Mouse (Mus musculus): ENCODE results near the gene Frmd6. TPM values are rescaled to one million over a fixed set of nuclear protein-coding genes. Genes with fewer than 3 reads are reported as not detected.

Gene Frmd6
- 10 to 100 TPM; 15.4 to 16.8 TPM for total RNA-seq (2021)

DNA sequence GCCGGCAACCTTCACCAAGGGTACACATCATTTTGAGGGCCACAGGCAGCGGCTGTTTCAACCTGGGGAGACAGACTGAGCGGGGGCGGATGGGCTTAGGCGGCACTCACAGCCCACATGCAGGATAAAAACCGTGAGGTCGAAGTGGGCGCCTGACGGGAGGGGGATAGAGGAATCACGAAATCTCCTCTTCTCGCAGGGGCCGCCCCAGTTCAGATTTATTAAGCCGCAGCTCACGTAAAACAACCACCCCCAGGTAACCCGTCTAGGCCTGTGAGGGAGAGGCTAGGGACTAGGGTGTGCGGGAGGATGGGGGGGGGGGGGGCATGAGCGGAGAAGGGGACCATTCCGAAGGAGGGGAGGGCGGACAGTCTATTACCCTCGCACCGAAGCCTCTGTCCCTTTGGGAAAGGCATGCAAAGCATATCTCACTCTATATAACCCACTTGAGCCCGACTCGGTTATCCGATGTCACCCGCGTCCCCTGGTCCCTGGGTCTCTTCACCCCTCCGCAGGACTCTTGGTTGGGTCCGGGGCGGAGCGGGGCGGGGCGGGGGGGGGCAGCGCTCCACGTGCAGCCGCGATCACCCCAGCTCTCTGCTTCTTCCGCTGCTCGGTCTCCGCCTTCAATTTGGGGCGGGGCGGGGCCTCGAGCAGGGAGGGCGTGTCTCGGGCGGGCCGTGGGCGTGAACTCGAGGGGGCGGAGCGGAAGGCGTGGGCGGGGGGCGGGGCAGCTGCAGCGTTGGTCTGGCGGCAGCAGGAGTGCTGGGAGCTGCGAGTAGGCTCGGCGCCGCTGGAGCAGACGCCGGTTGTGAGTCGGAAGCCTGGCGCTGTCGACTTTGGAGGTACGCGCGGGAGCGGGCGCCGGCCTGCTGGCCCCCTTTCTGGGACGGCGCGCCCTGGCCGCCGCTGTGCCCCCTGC, at the start of gene Frmd6:
Gene Frmd6, plus strand, starts transcription at position 786 of the 922 bp plus-strand sequence.
- DNase-seq (ENCODE audit: extremely low spot score in 1 of 2, low spot score in 1 of 2): peak; percentile 79 to 86

DNA sequence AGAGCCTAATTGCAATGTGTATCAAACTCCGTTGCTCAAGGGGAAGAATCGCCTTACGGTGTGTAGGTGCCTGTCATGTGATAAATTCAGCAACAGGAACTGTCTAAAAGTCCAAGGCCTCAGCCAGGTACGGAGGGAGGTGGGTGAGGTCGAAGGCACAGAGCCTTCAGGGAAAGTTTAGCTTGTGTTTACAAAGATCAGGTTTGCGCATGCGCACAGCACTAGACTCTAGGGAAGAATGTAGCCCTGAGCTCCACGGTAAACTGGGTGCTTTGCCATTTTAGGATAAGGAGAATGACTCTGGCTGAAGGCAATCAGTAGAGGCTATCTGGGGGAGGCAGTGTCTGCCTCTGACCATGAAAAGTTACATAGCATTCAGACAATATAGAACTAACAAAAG, 49.7 kb upstream of the Frmd6 start:
- no peak for DNase-seq (ENCODE audit: extremely low spot score in 1 of 2, low spot score in 1 of 2)

DNA sequence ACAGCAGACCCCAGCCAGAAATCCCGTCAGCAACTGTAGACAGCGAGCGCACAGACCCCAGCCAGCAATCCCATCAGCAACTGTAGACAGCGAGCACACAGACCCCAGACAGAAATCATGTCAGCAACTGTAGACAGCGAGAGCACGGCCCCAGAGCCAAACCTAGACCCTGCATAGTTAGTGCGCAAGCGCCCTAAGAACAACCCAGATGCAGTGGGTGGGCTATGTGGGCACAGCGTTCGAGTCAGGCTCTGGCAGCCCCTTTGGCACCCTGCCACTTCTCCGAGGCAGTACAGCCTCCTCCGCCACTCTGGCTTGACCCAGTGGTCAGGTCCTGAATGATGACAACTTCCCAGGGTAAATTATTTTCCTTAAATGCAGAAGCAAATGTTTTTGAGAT, 48.6 kb upstream of the Frmd6 start:
- peak in 1 of 2 experiments; percentile 27 for DNase-seq (ENCODE audit: extremely low spot score in 1 of 2, low spot score in 1 of 2)

DNA sequence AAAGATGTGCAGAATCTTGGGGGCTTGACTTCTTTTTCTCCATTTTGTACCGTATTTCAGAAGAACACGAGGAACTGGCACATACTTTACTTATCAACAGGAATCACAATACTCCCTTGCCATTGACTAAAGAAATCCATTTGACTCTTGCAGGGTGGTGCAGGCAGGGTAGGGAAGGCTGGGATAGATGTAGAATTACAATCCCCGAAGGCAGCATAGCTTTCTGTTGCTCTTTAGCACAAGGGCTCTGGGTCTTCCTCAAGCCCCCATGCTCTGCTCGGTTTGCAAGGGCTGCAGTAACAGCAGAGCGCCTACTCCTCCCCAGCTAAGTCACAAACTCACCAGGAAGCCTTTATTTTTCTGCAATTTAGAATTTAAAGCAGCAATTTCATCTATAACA, 47.8 kb upstream of the Frmd6 start:
- no peak for DNase-seq (ENCODE audit: extremely low spot score in 1 of 2, low spot score in 1 of 2)

DNA sequence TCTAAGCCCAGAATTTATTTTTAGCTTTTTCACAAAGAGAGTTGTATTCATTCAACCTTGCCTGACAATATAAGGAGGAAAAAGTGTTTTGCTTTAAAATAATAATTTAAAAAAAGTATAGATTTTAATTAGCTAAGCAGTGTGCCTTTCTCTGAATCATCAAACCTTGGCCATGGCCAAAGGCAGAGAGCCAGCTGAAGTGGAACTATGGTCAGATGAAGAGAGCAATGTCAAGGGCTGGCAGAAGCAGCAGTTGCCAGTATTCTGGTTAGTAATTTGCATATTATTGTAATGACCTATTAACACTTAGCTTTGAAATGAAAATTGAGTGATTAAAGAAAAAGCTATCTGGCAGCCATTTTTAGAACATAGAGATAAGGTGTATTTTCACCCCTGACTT, 47.4 kb upstream of the Frmd6 start:
- no peak for DNase-seq (ENCODE audit: extremely low spot score in 1 of 2, low spot score in 1 of 2)

DNA sequence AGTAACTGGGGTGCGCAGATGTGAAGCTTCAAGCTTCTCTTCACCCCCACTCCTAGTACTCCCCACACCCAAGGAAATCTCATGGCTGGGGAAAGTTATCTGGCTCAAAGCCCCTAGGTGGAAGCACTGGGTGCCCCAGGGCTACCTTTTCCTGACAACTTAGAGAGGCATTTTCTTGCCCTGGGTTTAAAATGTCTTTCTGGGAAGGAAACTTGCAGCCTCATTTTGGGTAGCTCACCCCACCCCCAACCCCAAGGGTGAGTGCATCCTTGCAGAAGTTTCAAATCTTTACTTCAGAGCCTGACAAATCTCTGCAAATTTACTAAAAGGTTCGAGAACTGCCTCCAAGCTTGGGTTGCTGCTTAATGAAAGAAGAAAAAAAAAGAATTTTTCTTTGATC, 47.0 kb upstream of the Frmd6 start:
- no peak for DNase-seq (ENCODE audit: extremely low spot score in 1 of 2, low spot score in 1 of 2)

DNA sequence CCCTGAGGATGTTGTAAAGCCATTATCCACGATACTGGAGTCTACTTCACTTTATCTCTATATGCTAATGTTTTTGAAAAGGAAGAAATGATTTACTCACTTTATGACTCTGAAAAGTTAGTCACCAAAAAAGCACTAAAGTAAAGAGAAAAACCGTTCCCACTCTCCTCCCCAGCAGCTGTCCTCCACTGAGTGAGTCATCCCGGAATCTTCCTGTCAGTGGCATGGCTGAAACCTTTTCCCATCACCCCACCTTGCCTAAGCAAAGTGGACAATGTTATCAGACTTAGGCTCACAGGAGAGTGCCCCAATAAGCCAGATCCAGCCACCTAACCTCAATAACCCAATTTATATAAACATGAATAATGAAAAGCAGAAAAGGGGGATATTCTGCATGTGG, 46.6 kb upstream of the Frmd6 start:
- DNase-seq (ENCODE audit: extremely low spot score in 1 of 2, low spot score in 1 of 2): no peak

DNA sequence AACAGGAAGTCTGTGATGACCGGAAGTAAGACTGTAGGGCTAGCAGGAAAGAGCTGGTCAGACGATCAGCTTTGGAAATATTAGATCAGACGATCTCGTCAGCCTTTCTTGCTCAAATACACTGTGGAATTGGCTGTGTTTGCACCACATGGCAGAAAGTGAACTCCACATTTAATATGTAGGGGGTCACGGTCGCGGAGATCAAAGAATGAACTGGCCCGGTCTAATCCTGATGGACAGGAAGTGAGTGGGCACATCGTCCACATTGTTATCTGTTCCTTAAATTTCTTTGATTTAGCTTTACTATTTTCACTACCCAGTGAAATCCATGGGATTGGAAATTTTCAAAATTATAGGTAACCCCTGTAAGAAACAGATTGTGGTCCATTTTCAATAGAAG, 42.3 kb upstream of the Frmd6 start:
- no peak for DNase-seq (ENCODE audit: extremely low spot score in 1 of 2, low spot score in 1 of 2)

DNA sequence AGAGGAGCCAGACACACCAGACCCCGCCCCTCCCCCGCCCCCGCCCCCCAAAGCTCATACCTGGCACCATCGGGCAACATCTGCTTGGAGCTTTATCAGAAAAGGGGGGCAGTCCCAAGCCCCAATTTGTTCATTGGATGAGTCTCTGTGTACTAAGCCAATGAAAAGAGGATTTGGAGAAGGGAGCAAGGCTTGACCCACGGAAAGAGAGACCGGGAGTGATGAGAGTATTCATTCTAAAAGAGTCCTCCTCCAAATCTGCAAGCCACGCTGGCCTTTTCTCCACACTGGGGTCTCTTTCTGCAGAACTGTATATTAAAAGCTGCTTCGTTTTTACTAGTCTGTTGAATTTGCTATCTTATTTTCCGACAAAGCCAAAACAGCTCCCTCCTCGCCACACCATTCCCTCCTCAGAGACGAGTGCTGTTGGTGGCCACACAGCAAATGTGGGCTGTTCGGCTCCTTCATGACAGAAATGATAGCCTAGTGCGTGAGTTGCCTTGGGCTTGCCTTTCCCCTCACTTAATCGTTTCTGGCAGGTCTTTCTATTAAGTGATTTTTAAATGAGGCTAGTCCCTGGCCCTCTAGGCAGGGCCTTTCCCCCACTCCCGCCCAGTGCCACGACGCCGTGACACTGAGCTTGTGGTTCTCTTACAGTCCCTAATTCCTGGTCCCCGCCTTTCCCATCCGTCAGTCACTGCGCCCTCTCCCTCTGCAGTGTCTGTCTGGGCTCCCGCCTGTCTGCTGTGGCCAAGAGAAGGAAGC, 41.7 kb upstream of the Frmd6 start:
- no peak for DNase-seq (ENCODE audit: extremely low spot score in 1 of 2, low spot score in 1 of 2)

DNA sequence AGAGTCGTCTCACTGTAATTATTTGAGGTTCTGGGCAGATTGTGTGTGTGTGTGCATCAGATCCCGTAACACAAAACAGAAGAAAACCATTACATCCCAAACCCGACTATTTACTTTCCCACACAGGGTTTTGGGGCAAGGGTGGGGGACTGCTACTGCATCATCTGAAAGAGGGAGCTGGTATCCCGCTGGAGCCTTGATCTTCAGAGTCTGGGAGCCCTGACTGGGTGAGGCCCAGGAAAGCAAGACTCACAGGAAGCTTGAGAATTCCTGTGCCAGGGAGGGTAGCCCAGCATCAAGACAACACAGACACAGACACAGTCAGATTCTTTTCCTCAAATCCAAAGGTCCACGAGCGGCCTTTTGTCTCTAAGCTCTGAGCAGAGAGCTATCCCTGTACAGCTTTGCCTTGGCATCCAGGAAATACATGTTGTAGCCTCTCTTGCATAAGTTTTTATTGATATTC, 41.0 kb upstream of the Frmd6 start:
- no peak for DNase-seq (ENCODE audit: extremely low spot score in 1 of 2, low spot score in 1 of 2)

DNA sequence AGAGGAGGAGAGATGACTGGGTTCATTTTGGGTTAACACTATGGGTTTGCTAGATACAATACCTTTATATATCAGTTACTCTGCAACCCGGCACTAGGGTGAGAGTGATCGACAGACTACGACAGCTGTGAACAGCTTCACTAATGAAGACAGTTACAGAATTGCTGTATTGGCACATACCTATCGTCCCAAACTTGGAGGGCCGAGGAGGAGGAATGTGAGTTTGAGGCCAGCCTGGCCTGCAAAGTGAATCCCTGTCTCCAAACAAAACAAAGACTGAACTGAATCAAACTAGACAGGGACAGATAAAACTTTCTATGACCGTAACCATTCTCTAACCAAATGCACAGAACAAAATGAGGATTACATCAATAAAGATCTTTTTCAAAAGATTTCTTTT, 36.0 kb upstream of the Frmd6 start:
- DNase-seq (ENCODE audit: extremely low spot score in 1 of 2, low spot score in 1 of 2): no peak

DNA sequence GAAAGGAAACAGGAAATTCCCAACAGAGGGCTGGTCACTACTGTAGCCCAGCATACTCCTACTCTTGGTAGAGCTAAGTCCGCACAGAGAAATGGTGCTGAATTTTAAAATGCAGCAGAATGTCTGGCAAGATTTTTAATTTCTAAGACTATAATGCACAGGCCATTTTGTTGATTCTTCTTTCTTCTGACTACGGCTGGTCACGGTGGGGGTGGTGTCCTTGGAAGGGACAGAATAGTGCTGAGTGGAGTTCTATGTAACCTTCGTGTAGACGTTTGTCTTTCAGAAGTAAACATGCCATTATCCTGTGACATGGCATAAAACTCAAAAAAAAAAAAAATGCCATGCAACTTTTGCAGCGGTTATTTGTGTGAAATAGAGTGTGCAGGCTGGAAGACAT, 32.0 kb upstream of the Frmd6 start:
- DNase-seq (ENCODE audit: extremely low spot score in 1 of 2, low spot score in 1 of 2): no peak

DNA sequence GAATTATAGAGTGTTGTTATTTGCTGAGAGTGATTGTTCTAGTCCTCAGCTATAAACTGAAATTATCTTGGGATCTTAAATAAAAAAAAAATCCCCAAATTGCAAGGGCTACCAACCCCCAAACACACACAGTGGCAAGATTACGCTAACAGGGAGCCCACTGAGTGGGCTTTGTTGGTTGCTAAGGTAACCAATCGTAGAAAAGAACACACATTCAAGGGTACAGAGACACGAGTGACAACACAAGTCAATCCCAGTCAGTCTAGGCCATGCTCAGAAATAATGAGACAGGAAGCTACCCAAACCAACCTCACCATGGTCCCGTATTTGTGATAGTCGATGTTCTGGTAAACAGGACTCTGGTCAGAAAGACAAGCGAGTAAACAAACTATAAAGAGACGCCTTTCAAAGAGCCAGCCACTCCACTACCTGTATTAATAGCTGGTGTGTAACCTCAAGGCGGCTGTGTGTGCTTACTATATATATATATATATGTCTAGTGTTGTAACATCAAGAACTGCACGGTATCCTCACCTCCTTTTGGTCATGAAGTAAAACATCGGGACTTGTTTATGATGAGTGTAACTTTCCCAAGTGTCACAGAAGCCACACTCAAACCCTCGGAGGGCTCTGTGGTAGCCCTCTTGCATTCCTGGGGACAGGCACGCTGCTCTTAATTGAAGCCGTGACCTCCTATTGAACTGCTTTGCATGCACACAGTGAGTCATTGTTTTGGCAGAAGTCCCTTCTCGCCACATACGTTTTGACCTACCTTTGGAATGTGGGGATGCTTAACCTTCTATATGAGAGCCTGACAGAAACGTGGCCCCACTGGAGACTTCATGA, 30.5 kb upstream of the Frmd6 start:
- no peak for DNase-seq (ENCODE audit: extremely low spot score in 1 of 2, low spot score in 1 of 2)

DNA sequence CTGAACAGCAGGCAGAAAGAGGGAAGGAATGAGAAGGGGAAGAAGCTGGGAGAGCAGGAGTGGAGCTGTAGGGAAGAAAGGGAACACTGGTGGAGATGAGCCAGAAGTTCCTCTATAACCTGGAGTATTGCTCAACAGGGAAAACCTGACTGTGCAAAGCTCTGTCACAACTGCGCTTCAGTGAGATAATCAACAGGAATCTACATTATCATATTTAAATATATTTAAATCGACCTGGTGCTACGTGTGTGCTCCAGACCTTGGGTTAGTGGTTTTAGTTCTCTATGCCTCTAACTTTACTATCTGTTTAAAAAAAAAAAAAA, 30.0 kb upstream of the Frmd6 start:
- no peak for DNase-seq (ENCODE audit: extremely low spot score in 1 of 2, low spot score in 1 of 2)

DNA sequence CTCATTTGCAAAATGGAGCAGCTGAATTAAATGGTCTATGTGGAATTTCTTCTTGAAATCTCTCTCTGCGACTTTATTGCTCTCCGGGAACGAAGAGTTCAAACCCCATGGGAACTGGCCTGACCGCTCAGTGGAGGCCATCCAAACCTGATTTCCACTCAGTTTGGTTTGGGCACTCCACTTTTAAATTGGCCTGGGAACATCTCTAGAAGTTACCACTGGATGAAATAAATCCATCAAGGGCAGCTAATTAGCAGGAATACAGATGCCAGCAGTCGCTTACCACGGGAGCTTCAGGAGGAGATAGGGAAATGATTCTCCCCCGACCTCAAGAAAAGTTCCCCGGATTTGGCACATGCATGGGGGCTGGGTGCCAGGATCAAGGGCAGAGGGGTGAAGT, 26.8 kb upstream of the Frmd6 start:
- no peak for DNase-seq (ENCODE audit: extremely low spot score in 1 of 2, low spot score in 1 of 2)

DNA sequence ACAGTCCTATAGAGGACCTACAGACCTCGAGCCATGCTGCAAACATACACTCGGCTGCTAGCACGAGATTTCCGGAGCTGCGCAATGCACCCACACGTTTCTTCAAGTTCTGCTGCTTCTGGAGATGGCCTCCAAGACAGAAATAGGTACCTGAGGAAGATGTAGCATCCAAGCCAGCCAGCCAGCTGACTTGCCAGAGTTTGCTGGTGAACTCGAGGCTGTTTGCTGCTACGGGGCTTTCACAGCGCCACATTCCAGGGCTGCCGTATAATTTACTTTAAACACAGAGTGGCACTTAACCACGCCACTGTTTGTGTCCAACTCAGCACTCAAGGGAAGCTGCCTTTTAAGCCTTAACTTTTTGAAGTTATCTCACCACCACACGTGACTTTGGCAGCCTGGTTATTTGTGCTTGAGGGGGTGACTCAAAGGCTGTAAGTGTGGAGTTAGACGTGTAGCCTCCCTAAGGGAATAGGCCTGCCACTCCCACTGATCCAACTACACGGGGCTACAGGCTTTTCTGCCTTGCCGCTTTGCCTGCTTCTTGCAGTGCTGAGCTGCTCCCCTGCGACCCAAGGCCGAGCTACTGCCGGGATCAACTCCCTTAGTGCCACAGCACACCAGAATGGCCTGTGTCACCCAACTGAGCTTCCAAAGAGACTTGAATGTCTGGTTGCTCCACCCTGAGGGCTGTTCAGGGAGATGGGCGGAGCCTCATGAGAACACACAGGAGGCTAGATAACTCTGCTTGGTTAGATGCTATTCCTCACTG, 25.9 kb upstream of the Frmd6 start:
- no peak for DNase-seq (ENCODE audit: extremely low spot score in 1 of 2, low spot score in 1 of 2)

DNA sequence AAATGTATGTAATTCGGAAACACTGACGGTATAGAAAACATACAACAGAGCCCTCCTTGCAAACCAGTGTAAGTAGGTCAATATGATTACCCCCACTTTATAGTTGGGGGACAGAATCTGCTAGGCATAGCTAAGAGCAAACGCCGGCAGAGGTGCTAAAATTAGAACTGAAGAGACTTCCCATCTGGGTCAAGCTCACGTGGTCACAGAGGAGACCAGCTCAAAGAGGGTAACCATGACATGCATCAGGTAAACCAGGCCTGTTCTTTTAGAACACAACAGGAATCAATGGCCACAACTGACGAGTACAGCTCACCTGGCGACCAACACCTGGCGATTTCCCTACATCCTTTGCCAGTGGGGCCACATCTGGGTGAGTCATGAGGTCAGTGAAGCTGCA, 25.2 kb upstream of the Frmd6 start:
- DNase-seq (ENCODE audit: extremely low spot score in 1 of 2, low spot score in 1 of 2): no peak

DNA sequence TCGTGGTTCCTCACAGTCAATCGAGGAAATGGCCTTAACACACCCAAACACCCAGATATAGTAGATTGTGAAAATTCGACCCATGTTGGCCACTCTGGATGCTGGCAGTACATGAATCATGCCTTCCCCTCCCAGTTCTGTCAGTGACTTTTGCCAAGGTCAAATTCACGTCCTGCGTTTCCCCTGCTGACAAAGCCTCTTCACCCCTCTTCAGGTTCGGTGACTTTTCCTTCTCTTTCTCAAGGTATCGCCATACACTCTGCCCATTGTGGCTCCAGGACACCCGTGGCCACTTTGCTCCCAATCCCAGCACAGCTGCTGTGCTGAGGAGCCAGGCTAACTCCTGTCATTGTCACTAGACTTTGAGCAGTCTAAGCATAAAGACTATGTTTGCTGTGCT, 24.0 kb upstream of the Frmd6 start:
- no peak for DNase-seq (ENCODE audit: extremely low spot score in 1 of 2, low spot score in 1 of 2)

DNA sequence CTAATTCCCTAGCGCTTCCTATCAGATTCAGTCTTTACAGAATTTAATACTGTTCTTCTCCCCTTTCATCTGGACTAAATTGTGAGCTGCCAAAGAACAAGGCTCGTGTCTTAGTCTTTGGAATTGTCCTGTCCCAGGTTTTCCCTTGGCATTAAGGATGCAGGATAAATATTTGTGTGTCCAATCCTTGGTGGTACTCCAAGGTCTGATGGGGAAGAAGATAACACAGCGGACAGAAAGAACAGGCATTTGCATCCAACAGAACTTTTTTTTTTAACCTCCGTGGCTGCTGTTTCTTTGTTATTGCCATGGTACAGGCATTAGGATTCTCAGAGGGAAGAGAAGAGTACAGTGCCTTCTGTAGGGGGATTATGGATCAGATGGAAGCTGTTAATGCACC, 21.8 kb upstream of the Frmd6 start:
- DNase-seq (ENCODE audit: extremely low spot score in 1 of 2, low spot score in 1 of 2): no peak

DNA sequence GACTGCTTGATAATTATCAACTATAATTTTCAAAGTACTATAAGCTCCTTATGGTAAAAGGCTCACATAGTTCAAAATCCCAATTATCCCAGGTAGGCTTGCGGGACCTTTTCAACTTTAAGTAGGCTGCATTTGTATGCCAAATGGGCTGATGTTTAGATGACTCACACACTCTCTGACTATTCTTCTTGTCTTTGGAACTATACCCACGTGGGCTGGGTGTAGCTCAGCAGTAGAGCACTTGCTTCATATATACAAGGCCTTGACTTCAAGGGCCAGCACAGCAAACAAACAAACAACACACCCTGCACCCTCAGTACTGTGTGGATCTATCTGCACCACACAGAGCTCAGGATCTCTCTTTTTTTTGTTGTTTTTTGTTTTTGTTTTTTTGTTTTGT, 20.3 kb upstream of the Frmd6 start:
- DNase-seq (ENCODE audit: extremely low spot score in 1 of 2, low spot score in 1 of 2): no peak

Measured in layer of hippocampus, postnatal 25 days (tissue).